Mouse (Mus musculus) layer of hippocampus, adult 18-20 months (tissue): ENCODE data around the gene Slc16a9. TPM values are rescaled to one million over a fixed set of nuclear protein-coding genes. Genes with fewer than 3 reads are reported as not detected.
A peak's percentile ranks its signal among the peaks of the same experiment; 100 is the strongest.

Experiments used
- DNase-seq, 2 experiments: peaks; one replicate each; pipeline ENCODE4 v3.0.0; 2022; ENCODE audit warnings: low spot score in 2 of 2
- total RNA-seq, 2 experiments: library from RNA; stranded (reverse); gene quantifications; 2 replicates each; pipeline ENCODE4 v1.2.3; 2021

Gene Slc16a9
- total RNA-seq, 2 experiments from 2014 or later, result 1.9 to 2.0 TPM

GRCm38 (mm10) chr10:70299118-70299517 lies 54.2 kb downstream of the Slc16a9 start:
- no peak for DNase-seq

GRCm38 (mm10) chr10:70299653-70300052 lies 54.8 kb downstream of the Slc16a9 start:
- DNase-seq, result no peak

GRCm38 (mm10) chr10:70301190-70301589 lies 56.3 kb downstream of the Slc16a9 start:
- DNase-seq, result no peak

GRCm38 (mm10) chr10:70303203-70303602 lies 58.3 kb downstream of the Slc16a9 start:
- no peak for DNase-seq

GRCm38 (mm10) chr10:70305683-70306082 lies 60.8 kb downstream of the Slc16a9 start:
- no peak for DNase-seq

- no peak for DNase-seq
Observed at GRCm38 (mm10) chr10:70309416-70309815, 64.5 kb downstream of the Slc16a9 start.

GRCm38 (mm10) chr10:70310646-70311045 lies 65.7 kb downstream of the Slc16a9 start:
- no peak for DNase-seq

- no peak for DNase-seq
Observed at GRCm38 (mm10) chr10:70315895-70316294, 71.0 kb downstream of the Slc16a9 start.

- DNase-seq, result no peak
Observed at GRCm38 (mm10) chr10:70316856-70317255, 72.0 kb downstream of the Slc16a9 start.

- no peak for DNase-seq
Observed at GRCm38 (mm10) chr10:70317394-70317965, 72.6 kb downstream of the Slc16a9 start.

- DNase-seq, result peak; percentile 61 to 91
Observed at GRCm38 (mm10) chr10:70318630-70319029, 73.7 kb downstream of the Slc16a9 start.

- DNase-seq, result no peak
Observed at GRCm38 (mm10) chr10:70325518-70325917, 80.6 kb downstream of the Slc16a9 start.

GRCm38 (mm10) chr10:70327331-70327730 lies 82.4 kb downstream of the Slc16a9 start:
- DNase-seq, result no peak

- peak in 1 of 2 experiments; percentile 9 for DNase-seq
Observed at GRCm38 (mm10) chr10:70328139-70328538, 83.2 kb downstream of the Slc16a9 start.

Other genes with a start within 250 kb of the Slc16a9 start
- gene Ccdc6, start 148.0 kb upstream of the Slc16a9 start, total RNA-seq, result 10 to 100 TPM; 72.0 to 73.6 TPM
- not detected for gene Mrln, start 40.4 kb upstream of the Slc16a9 start, total RNA-seq
- gene Fam13c, start 195.4 kb downstream of the Slc16a9 start, total RNA-seq, result 10 to 100 TPM; 80.4 to 86.2 TPM